Mouse (Mus musculus): ENCODE data around the gene Thap3. TPM values are rescaled to one million over a fixed set of nuclear protein-coding genes. Genes with fewer than 3 reads are reported as not detected.

The Thap3 gene
- polyA plus RNA-seq, 1 experiment from 2014 or later = 45.5 TPM

DNA sequence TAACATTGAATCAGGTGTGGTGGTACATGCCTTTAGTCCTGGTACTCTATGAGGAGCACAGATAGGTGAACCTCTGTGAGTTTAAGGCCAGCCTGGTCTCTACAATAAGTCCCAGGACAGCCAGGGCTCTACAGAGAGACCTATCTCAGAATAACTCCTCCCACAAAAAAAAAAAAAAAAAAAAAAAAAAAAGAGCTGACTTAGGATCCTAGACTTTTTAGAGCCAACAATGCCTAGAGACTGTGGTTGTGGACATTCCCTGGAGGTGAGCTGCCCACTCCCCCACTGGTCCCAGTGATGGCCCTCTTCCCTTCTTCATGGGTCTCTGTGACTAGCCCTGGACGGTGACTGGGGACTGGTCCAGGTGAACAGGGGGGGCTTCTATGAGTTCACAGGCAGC is 33.0 kb downstream of the Thap3 start:
- no peak overlapping the region for H3K27ac ChIP-seq
- no peak for ATAC-seq (ENCODE audit: insufficient number of reproducible peaks, insufficient read depth, low FRiP score, low TSS enrichment, low read depth)
- H3K9ac ChIP-seq (replicated peaks) = no peak overlapping the region
- no peaks in the 10 kb centered on the region for H3K9me3 ChIP-seq
- H3K4me1 ChIP-seq (replicated peaks) = no peaks in the 10 kb centered on the region
- 87% methylated on average over 1 of the region's 1 CpGs for WGBS
- peaks cover 92% of the 10 kb centered on the region for H3K36me3 ChIP-seq
- no peak overlapping the region for H3K4me2 ChIP-seq
- no peaks in the 10 kb centered on the region for H3K27me3 ChIP-seq
- no peak overlapping the region for H3K4me3 ChIP-seq (replicated peaks)

DNA sequence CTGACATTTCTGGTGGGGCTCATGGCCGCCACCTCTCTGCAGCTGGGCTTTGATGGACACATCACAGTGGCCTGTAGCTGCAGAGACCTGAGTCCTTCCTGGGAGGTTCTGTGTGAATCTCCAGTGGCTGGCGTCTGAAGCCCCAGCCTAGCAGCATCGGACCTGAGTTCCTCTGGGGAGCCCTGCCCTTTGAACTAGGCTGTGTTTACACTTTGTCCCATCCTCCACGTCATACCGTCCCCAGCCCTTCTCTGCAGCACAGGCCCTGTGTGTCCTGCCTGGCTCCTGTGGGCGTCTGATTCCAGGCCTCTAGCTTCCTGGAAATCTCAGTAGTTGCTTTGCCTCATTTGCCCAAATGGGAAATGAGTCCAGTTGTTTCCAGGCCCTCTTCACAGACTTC is 35.6 kb downstream of the Thap3 start:
- Histone ChIP-seq H3K4me3 (replicated peaks) (no peak overlapping the region), H3K9me3 (no peaks in the 10 kb centered on the region), H3K4me1 (replicated peaks) (no peaks in the 10 kb centered on the region), H3K27me3 (no peaks in the 10 kb centered on the region), H3K9ac (replicated peaks) (no peak overlapping the region), H3K36me3 (peaks cover 78% of the 10 kb centered on the region), H3K27ac (no peak overlapping the region), H3K4me2 (no peak overlapping the region)
- 62% methylated on average over 6 of the region's 6 CpGs for WGBS
- no peak for ATAC-seq (ENCODE audit: insufficient number of reproducible peaks, insufficient read depth, low FRiP score, low TSS enrichment, low read depth)

DNA sequence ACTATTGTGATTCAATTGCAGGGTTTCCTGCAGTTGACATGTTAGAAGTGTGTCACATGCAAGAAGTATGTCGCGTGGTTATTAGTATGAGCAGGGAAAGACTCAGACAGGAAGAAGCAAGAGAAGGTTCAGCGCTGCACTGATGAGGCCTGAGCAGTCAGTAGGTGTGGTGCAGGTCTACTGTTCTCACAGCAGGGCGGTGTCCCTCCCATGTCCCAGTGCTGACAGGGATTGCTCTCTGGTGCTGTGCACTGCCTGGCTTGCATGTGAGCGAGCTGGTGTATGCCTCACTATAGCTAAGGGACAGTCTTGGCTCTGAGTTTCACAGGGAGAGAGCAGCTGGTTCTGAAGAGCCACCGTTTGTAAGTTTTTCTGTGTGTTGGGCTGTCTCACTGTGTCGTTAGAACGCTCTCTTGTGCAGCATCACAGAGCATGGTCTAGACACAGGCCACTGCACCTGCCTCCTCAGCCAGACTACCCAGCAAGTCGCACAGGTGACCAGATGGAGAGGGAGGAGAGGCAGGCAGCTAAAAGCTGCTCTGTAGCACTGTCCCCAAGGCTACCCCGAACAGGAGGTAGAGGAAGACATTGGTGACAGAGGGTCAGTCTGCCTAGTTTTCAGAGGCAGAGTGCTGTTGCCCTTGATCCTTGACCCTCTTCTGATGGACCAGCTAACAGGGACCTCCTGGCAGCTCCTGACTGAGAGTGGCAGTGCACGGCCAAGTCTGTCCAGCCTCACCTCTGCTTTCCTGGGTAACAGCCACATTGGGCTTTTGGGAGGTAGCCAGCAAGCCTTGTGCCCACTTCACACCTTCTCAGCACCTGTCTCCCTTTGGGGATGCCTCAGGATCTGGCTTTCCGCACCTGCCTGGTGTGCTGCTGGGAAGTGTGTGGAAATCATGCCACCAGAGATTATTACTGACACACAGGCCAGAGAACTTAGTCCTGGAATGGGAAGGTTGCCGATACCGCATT is 40.0 kb downstream of the Thap3 start:
- 89% methylated on average over 14 of the region's 14 CpGs for WGBS
- H3K36me3 ChIP-seq = peaks cover 46% of the 10 kb centered on the region
- ATAC-seq (ENCODE audit: insufficient number of reproducible peaks, insufficient read depth, low FRiP score, low TSS enrichment, low read depth) = no peak

DNA sequence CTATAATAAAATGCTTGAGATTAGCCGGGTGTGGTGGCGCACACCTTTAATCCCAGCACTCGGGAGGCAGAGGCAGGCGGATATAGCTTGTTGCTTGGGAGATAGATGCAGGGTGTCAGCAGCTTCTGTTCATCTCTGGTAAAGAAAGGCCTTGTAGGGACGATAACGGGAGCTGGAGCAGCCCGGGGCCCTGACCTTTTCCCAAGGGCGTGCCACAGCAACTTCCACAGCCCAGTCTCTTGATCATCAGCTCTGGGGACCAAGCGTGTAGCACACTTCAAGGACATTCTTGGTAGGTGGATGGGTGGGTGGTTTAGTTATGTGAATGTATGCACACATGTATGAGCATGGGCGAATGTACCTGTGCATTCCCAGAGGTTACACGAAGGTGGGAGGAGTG is 42.6 kb downstream of the Thap3 start:
- H3K4me1 ChIP-seq (replicated peaks) = no peaks in the 10 kb centered on the region
- H3K4me3 ChIP-seq (replicated peaks) = no peak overlapping the region
- H3K9ac ChIP-seq (replicated peaks) = no peak overlapping the region
- no peak for ATAC-seq (ENCODE audit: insufficient number of reproducible peaks, insufficient read depth, low FRiP score, low TSS enrichment, low read depth)
- peaks cover 21% of the 10 kb centered on the region for H3K36me3 ChIP-seq
- no peaks in the 10 kb centered on the region for H3K9me3 ChIP-seq
- no peak overlapping the region for H3K4me2 ChIP-seq
- H3K27me3 ChIP-seq = no peaks in the 10 kb centered on the region
- 90% methylated on average over 11 of the region's 11 CpGs for WGBS
- no peak overlapping the region for H3K27ac ChIP-seq

More for the DNA sequence above, 40.0 kb downstream of the Thap3 start:
- H3K4me1 ChIP-seq (replicated peaks) = no peaks in the 10 kb centered on the region
- no peaks in the 10 kb centered on the region for H3K27me3 ChIP-seq
- H3K4me2 ChIP-seq = no peak overlapping the region
- H3K9ac ChIP-seq (replicated peaks) = no peak overlapping the region
- no peaks in the 10 kb centered on the region for H3K9me3 ChIP-seq
- H3K27ac ChIP-seq = no peak overlapping the region
- H3K4me3 ChIP-seq (replicated peaks) = no peak overlapping the region

DNA sequence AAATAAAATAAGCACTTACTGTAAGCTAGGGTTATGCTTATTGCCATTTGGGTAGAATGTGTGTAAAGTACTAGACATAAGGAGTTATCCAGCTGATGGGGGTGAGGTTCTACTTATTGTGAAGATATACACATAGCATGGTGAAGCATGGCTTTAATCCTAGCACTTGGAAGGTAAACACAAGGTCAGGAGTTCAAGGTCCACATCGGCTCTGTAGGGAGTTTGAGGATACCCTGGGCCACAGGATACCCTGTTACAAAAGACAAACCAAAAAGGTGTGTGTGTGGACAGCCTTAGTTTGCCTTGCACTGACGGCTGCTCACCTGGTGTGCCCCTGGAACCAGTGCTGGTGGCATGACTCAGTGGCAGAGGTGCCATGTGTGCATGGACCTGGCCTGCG is 50.7 kb downstream of the Thap3 start:
- no peak overlapping the region for H3K4me3 ChIP-seq (replicated peaks)
- H3K4me1 ChIP-seq (replicated peaks) = peaks cover 16% of the 10 kb centered on the region
- H3K4me2 ChIP-seq = no peak overlapping the region
- no peak for ATAC-seq (ENCODE audit: insufficient number of reproducible peaks, insufficient read depth, low FRiP score, low TSS enrichment, low read depth)
- no peaks in the 10 kb centered on the region for H3K9me3 ChIP-seq
- WGBS = 95% methylated on average over 3 of the region's 3 CpGs
- peaks cover 4% of the 10 kb centered on the region; the same call in 1 of the 2 replicates for H3K36me3 ChIP-seq
- no peaks in the 10 kb centered on the region for H3K27me3 ChIP-seq
- H3K27ac ChIP-seq = no peak overlapping the region
- H3K9ac ChIP-seq (replicated peaks) = no peak overlapping the region

DNA sequence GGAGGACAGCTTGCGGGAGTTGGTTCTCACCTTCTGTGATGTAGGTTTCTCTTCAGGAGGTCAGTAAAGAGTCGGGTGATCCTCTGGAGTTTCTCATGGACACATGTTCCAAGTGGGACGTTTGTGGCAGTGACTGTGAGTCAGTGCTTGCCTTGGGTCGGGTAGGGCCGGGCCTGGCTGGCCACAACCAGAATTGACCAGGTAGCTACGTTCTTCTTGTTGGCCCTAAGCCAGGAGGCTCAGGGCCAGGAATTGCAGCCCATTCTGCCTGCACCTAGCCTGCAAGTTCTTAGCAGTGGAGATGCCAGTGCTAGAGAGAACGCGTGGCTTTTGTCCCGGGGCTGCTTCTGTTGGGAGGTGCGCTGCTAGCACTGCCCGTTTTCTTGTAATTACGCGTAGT is 51.4 kb downstream of the Thap3 start:
- Histone ChIP-seq H3K36me3 (peaks cover 4% of the 10 kb centered on the region; the same call in 1 of the 2 replicates), H3K4me3 (replicated peaks) (no peak overlapping the region), H3K4me2 (no peak overlapping the region), H3K9ac (replicated peaks) (no peak overlapping the region), H3K4me1 (replicated peaks) (peaks cover 16% of the 10 kb centered on the region), H3K9me3 (no peaks in the 10 kb centered on the region), H3K27ac (no peak overlapping the region), H3K27me3 (no peaks in the 10 kb centered on the region)
- WGBS = 91% methylated on average over 13 of the region's 13 CpGs
- no peak for ATAC-seq (ENCODE audit: insufficient number of reproducible peaks, insufficient read depth, low FRiP score, low TSS enrichment, low read depth)

DNA sequence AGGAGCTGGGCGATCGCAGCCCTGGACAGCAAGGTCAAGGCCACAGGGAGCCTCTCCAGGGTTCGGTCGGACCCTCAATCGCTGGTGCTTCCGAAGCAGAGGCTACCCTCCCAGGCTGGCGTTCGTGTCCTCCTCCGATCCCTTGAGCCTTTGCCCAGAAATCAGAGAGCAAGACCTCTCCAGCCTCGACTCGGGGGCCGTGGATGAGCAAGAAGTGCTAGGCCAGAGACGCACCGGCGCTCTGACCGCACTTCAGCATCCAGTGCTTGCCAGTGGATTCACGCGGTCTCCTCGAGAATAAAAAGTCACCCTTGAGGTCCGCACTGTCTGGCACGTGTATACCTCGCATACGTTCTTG is 54.6 kb downstream of the Thap3 start:
- Histone ChIP-seq H3K4me2 (peak overlapping the region; percentile 85), H3K4me3 (replicated peaks) (peak overlapping the region; percentile 100), H3K9ac (replicated peaks) (peak overlapping the region; percentile 96), H3K36me3 (peaks cover 4% of the 10 kb centered on the region; the same call in 1 of the 2 replicates), H3K27me3 (no peaks in the 10 kb centered on the region), H3K9me3 (no peaks in the 10 kb centered on the region), H3K4me1 (replicated peaks) (peaks cover 21% of the 10 kb centered on the region), H3K27ac (no peak overlapping the region)
- no peak for ATAC-seq (ENCODE audit: insufficient number of reproducible peaks, insufficient read depth, low FRiP score, low TSS enrichment, low read depth)
- under 1% methylated on average over 23 of the region's 23 CpGs for whole genome bisulfite sequencing

DNA sequence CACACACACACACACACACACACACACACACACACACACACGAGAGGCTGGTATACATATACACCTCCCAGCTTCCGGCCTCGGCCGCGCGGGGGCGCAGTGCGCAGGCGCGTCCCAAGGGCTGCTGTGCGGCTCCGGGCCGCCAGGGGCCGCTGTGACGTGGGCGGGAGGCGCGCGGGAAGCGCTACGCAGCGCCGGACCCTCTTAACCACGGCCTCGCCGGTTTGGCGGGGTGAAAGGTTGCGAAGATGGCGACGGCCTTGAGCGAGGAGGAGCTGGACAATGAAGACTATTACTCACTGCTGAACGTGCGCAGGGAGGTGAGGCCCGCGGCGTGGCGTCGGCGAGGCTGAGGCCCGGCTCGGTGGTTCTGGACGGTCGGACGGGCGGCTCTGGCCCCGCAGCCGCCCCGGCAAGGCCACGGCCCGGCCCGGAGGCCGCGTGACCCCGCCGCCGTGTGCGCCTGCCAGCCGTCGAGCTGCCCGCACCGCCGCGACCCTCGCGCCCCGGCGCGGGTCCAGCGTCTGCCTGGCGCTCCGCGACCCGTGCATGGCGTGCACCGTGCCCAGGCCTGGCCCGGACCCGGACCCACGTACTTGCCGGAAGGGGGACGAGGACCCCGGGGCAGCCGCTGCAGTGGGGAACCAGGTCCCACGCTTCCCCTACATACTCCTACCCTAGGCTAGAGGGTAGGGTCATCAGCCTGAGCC is 55.1 kb downstream of the Thap3 start, which contains the start of gene Dnajc11:
TSS of gene Dnajc11 (plus strand) at position 187 of the 710 bp plus-strand sequence.
- WGBS = under 1% methylated on average over 82 of the region's 83 CpGs
- H3K4me3 ChIP-seq (replicated peaks) = peak within 1 kb of the TSS; percentile 100
- H3K27ac ChIP-seq = peak within 1 kb of the TSS; percentile 41; the same call in 1 of the 2 replicates
- H3K9me3 ChIP-seq = no peaks in the 10 kb centered on the region
- ATAC-seq (ENCODE audit: insufficient number of reproducible peaks, insufficient read depth, low FRiP score, low TSS enrichment, low read depth) = peak; percentile 74
- peak within 1 kb of the TSS; percentile 96 for H3K9ac ChIP-seq (replicated peaks)
- peaks cover 4% of the 10 kb centered on the region; the same call in 1 of the 2 replicates for H3K36me3 ChIP-seq
- H3K4me2 ChIP-seq = peak within 1 kb of the TSS; percentile 85
- peaks cover 21% of the 10 kb centered on the region for H3K4me1 ChIP-seq (replicated peaks)
- H3K27me3 ChIP-seq = no peaks in the 10 kb centered on the region

Other genes with a start within 250 kb of the Thap3 start
- 106 and 122 TPM in 2 replicates for gene Camta1, start 127.1 kb downstream of the Thap3 start, polyA plus RNA-seq (2016; fragmentation: Nextera tagmentation; extraction: Ambion mirVana)
- gene Dnajc11, start 55.3 kb downstream of the Thap3 start, polyA plus RNA-seq (2016; fragmentation: Nextera tagmentation; extraction: Ambion mirVana) = 86.9 and 93.3 TPM in 2 replicates
- gene Phf13, start 7.3 kb upstream of the Thap3 start, polyA plus RNA-seq (2016; fragmentation: Nextera tagmentation; extraction: Ambion mirVana) = 41.8 and 43.6 TPM in 2 replicates
- gene Klhl21, start 19.8 kb upstream of the Thap3 start, polyA plus RNA-seq (2016; fragmentation: Nextera tagmentation; extraction: Ambion mirVana) = 16.9 and 18.3 TPM in 2 replicates
- 25.6 and 30.5 TPM in 2 replicates for gene Zbtb48, start 38.7 kb upstream of the Thap3 start, polyA plus RNA-seq (2016; fragmentation: Nextera tagmentation; extraction: Ambion mirVana)
- 0.91 and 1.1 TPM in 2 replicates for gene Tas1r1, start 49.6 kb upstream of the Thap3 start, polyA plus RNA-seq (2016; fragmentation: Nextera tagmentation; extraction: Ambion mirVana)
- 45.2 and 46.3 TPM in 2 replicates for gene Nol9, start 50.3 kb upstream of the Thap3 start, polyA plus RNA-seq (2016; fragmentation: Nextera tagmentation; extraction: Ambion mirVana)
- gene Plekhg5, start 83.5 kb upstream of the Thap3 start, polyA plus RNA-seq (2016; fragmentation: Nextera tagmentation; extraction: Ambion mirVana) = 17.4 and 17.7 TPM in 2 replicates
- 0.96 and 1.9 TPM in 2 replicates for gene Tnfrsf25, start 126.9 kb upstream of the Thap3 start, polyA plus RNA-seq (2016; fragmentation: Nextera tagmentation; extraction: Ambion mirVana)
- 1.9 and 2.3 TPM in 2 replicates for gene Espn, start 163.4 kb upstream of the Thap3 start, polyA plus RNA-seq (2016; fragmentation: Nextera tagmentation; extraction: Ambion mirVana)
- not detected in 2 replicates for gene Hes2, start 169.9 kb upstream of the Thap3 start, polyA plus RNA-seq (2016; fragmentation: Nextera tagmentation; extraction: Ambion mirVana)
- gene Acot7, start 189.1 kb upstream of the Thap3 start, polyA plus RNA-seq (2016; fragmentation: Nextera tagmentation; extraction: Ambion mirVana) = 37.6 and 40.2 TPM in 2 replicates

All from limb, embryonic 12.5 days (tissue).